Mouse (Mus musculus): ENCODE data around the gene Ly6g6c.
A peak's percentile ranks its signal among the peaks of the same experiment; 100 is the strongest.

Ly6g6c gene

GRCm38 (mm10) chr17:35082841-35083576 is 17.8 kb downstream of the Ly6g6c start:
- no peak for DNase-seq (ENCODE audit: low spot score in 2 of 2)

- no peak for DNase-seq (ENCODE audit: low spot score in 2 of 2)
Observed at GRCm38 (mm10) chr17:35083929-35084497, 18.8 kb downstream of the Ly6g6c start.

GRCm38 (mm10) chr17:35085208-35085865 is 20.1 kb downstream of the Ly6g6c start, which contains the start of gene Ly6g6f:
Gene Ly6g6f (minus strand): TSS chr17:35085610.
- no peak for DNase-seq (ENCODE audit: low spot score in 2 of 2)

- DNase-seq (ENCODE audit: low spot score in 2 of 2) = no peak
Observed at GRCm38 (mm10) chr17:35088151-35088550, 23.0 kb downstream of the Ly6g6c start.

- DNase-seq (ENCODE audit: low spot score in 2 of 2) = peak; percentile 77 to 93
Observed at GRCm38 (mm10) chr17:35088825-35089644, 23.8 kb downstream of the Ly6g6c start, which contains the start of gene Abhd16a. Gene Abhd16a (plus strand): TSS chr17:35089263.

GRCm38 (mm10) chr17:35090166-35090932 is 25.2 kb downstream of the Ly6g6c start:
- peak in 1 of 2 experiments; percentile 57 for DNase-seq (ENCODE audit: low spot score in 2 of 2)

GRCm38 (mm10) chr17:35092403-35093198 is 27.4 kb downstream of the Ly6g6c start:
- DNase-seq (ENCODE audit: low spot score in 2 of 2) = no peak

- DNase-seq (ENCODE audit: low spot score in 2 of 2) = no peak
Observed at GRCm38 (mm10) chr17:35094475-35095365, 29.5 kb downstream of the Ly6g6c start.

- no peak for DNase-seq (ENCODE audit: low spot score in 2 of 2)
Observed at GRCm38 (mm10) chr17:35096597-35096996, 31.4 kb downstream of the Ly6g6c start.

GRCm38 (mm10) chr17:35097164-35097655 is 32.0 kb downstream of the Ly6g6c start:
- peak in 1 of 2 experiments; percentile 56 for DNase-seq (ENCODE audit: low spot score in 2 of 2)

GRCm38 (mm10) chr17:35100196-35100765 is 35.1 kb downstream of the Ly6g6c start:
- no peak for DNase-seq (ENCODE audit: low spot score in 2 of 2)

GRCm38 (mm10) chr17:35101161-35101560 is 36.0 kb downstream of the Ly6g6c start:
- no peak for DNase-seq (ENCODE audit: low spot score in 2 of 2)

- DNase-seq (ENCODE audit: low spot score in 2 of 2) = no peak
Observed at GRCm38 (mm10) chr17:35102299-35102698, 37.1 kb downstream of the Ly6g6c start.

- DNase-seq (ENCODE audit: low spot score in 2 of 2) = no peak
Observed at GRCm38 (mm10) chr17:35103221-35103690, 38.1 kb downstream of the Ly6g6c start.

GRCm38 (mm10) chr17:35104079-35104478 is 38.9 kb downstream of the Ly6g6c start:
- no peak for DNase-seq (ENCODE audit: low spot score in 2 of 2)

- no peak for DNase-seq (ENCODE audit: low spot score in 2 of 2)
Observed at GRCm38 (mm10) chr17:35104754-35105153, 39.6 kb downstream of the Ly6g6c start.

GRCm38 (mm10) chr17:35105740-35106389 is 40.7 kb downstream of the Ly6g6c start:
- DNase-seq (ENCODE audit: low spot score in 2 of 2) = peak in 1 of 2 experiments; percentile 58

- DNase-seq (ENCODE audit: low spot score in 2 of 2) = no peak
Observed at GRCm38 (mm10) chr17:35106522-35106921, 41.3 kb downstream of the Ly6g6c start.
